Mouse (Mus musculus): Measurements from ENCODE around the gene Flnb.

The Flnb gene

DNA sequence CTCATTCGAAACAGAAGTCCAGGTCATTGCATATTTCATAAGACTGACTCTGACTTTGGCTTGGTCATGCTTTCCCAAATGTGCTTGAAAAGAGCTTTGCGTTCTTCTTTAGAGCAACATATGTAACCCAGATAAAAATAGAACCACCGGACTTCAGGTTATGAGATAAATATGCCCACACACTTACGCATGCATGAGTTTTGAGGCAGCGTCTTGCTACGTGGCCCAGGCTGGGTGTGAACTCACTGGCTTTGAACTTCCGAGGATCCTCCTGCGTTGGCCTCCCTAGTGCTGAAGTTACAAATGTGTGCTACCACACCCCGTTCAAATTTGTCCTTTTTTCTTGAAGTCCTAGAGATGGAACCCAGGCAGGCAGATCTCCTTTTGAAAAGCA lies 46.7 kb downstream of the Flnb start:
- DNase-seq, result no peak

DNA sequence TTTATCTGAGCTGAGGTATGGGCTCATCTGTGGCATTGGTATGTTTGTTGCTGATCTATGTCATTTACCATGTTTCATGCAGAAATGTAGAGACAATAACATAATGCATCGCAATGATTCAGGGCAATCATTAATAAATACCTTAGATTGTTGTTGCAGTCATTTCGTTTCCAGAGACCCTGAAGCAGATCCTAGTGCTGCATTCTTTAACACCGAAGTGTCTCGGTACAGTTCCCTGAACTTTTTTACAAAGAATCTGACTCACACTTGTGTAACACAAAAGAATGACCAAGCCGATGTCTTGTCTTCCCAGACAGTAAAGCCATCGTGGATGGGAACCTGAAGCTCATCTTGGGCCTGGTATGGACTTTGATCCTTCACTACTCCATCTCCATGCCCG lies 49.5 kb downstream of the Flnb start:
- no peak for DNase-seq

DNA sequence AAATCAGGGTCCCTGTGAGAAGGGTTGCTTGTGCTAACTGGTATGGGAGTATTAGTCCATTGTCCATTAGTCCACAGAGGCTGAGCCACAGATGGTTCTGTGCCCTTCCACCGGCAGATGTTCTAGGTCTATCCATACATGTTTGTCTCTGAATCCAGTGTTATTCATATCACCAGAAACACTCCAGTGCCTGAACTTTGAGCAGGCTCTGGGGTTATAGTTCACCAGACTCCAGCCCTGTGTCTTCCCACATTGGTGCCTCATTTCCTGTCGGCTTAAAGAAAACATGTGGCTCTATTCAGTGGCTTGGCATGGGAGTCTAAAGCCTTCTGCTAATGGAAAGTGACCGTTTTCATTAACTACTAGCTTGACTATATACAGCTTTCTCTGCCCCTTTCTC lies 50.1 kb downstream of the Flnb start:
- no peak for DNase-seq

DNA sequence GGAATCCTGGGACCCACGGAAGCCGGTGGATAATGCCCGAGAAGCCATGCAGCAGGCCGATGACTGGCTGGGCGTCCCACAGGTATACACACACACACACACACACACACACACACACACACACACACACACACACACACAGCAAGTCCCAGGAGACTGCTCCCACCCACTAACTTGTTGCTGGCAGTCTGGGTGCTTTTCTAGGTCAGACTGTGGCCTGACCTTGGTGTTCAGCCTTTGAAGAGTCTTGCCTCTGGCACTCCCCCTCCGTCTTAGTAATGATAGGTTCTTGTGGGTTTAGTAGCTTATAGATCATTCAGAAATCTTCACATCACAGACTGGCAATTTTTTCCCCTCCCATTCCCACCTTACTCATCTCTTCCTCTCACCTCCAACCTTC lies 52.0 kb downstream of the Flnb start:
- DNase-seq, result no peak

DNA sequence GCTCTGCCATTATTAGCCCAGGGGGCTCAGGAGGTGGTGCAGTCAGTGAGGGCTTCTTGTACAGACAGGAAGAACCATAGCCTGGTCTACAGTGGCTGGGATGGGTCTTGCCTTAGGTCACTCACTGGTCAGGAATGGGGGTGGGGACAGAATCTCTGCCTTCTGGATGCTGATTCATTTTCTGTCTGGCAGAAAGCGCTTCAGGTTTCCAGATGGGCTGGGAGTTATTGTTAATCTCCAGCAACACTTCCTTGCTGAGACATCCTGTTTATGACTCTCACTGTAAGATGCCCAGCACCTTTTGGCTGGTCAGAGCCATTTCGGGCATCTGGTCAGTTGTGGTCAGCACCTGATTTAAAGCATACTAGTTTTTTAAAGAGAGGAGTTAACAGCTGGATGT lies 55.8 kb downstream of the Flnb start:
- no peak for DNase-seq

DNA sequence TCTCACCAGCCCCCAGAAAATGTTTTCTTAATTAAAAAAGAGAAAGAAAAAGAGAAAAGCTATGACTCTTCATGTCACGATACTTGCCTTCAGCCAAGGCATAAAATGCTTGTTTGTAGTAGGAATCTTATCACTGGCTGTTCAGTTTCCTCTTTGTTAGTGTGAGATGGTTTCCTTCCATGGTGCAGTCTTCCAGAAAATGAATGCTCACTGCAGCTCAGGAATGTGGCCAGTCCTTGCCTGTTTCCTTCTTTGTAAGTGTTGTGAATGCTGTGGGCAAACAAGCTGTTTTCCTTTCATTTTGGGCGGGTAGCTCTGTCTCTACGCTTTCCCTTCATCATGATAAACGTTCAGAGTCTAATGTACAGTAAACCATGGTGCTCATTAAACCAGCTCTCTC lies 56.7 kb downstream of the Flnb start:
- DNase-seq, result no peak

DNA sequence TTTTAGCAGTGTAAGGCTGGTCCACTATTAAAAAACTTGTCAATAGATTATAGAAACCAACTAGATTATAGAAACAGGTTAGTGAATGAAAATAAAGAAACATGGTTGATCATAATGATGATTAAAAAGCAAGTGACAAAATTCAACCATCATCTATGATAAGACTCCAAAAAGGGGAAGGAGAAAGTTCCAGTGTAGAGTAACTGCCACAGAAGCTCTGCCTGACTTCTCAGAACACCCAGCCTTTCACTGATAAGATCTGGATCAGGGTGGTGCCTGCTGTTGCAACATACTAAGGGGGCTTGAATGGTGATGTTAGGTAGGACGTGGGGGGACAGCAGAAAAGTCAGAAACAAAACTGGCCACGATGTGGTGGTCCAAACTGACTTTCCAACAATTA lies 60.2 kb downstream of the Flnb start:
- DNase-seq, result no peak

DNA sequence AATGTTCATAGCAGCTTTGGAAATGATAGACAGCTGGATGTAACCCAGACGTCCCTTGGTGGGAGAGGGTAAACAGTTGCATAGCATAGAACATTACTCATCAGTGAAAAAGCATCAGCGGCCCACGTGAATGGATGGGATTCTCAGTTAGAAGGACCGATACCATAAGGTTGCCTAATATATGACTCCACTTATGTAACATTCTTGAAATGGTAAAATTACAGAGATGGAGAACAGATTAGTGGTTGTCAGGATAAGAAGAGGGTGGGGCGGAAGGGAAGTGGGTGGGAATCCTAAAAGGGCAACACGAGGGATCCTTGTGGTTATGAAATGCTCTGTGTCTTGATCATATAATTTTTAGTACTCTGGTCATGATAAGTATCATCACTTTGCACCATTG lies 62.6 kb downstream of the Flnb start:
- no peak for DNase-seq

DNA sequence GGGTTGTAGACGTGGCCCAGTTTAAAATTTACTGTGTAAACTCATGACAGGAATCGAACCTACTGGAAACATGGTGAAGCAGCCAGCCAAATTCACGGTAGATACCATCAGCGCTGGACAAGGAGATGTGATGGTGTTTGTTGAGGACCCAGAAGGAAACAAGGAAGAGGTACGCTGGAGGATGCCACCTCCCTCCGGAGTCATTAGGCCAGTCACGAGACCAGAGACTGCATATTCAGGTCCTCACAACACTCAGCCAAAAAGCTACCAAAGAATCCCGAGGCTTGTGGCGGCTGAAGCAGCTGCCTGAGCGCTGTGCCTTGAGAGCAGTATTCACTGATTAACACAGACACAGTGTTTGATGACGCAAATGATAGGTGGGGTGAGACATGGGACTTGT lies 63.8 kb downstream of the Flnb start:
- no peak for DNase-seq

DNA sequence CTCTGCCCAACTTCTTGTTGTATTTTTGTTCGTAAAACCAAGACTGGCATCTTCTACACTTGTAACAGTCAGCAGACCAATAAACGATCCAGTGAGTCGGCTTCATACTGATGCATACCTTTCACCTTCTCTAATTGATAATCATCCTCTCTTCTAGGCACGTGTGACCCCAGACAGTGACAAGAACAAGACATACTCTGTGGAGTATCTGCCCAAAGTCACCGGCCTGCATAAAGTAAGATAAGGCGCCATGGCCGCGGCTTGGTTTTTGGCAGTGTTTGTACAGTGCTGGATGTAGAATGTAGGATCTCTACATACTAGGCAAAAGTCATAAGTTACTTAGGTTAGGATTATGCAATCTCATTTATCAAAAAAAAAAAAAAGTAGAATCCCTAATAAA lies 64.3 kb downstream of the Flnb start:
- DNase-seq, result no peak

DNA sequence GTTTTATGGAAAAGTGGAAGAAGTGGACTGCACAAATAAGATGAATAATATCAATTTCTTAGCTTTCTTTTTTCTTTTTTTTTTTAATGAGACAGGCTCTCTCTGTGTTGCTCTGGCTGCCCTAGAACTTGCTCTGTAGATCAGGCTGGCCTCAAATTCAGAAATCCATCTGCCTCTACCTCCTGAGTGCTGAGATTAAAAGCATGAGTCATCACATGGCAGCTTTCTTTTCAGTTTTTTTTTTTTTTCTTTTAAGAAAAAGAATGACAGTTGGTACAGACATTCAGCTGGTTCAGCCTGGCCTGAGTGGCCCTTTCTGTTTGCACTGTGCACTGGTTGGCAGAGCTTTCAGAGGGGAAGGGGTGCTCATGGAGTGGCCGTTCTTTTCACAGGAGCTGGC lies 66.4 kb downstream of the Flnb start:
- no peak for DNase-seq

DNA sequence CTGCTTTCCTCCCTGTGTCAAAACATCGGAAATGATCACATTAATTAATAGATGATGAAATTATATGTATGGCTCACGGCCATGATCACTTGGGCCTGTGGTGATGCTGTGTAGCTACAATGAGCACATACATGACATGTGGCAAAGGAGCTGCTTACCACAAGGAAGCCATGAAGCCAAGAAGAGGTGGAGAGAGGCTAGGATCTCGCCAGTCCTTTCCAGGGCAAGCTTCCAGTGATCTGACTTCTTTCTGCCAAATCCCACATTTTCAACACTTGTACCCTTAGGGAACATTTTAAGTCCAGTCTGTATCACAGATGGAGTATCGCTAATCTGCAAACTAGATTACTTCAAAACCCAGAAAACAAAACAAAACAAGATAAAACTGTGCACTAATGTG lies 67.1 kb downstream of the Flnb start:
- DNase-seq, result no peak

DNA sequence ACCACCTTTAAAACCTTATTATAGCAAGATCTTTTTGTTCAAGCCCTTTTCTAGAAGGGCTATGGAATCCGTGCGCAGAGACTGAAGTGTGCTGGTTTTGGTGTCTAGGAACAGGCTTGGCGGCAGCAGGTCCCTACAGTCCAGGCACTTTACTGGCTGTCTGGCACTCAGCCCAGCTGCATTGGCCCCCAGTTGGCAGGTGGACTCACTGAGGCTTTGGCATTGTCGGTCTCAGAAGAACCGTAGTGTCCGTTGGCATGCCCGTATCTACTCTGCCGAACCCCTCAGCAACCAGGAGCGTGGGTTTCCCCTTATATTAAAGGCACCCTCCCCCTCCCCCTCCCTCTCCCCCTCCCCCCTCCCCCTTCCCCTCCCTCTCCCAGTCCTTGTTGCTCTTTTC lies 67.8 kb downstream of the Flnb start:
- no peak for DNase-seq

DNA sequence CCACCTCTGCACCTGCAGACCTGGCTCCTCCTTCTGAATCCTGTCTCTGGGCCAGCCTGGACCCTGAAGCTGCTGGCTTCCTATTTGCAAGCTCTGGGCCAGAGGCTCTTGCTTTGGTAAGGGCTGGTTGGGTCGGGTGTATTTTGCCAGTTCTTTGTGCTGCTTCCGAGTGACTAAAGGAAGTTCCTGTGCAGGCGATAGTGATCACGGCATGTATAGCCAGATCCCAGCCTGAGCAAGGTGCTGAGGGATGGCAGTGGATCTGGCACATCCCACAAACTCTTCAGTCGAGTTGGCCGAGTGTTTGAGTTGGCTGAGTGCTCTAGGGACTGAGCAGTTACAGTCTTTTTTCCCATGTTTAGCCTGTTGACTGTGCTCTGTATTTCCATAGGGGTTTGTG lies 68.3 kb downstream of the Flnb start:
- DNase-seq, result no peak

DNA sequence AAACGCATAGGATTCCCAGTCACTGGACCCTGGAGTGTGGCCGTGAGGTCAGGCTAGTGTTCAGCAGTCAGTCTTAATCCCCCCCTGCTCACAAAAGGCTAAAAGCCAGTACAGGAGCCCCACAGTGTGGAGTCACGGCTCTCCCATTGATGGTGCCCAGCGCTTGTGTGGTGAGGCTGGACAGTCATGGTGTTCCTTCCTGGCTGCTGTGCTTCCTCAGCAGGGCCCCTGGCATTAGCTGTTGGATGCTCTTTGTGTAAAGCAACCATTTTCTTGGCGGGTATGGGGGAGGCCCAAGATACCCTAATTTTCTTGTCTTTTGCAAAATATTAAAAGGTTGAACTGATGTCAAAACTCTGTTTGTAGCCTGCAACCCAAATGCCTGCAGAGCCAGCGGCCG lies 69.4 kb downstream of the Flnb start:
- no peak for DNase-seq

DNA sequence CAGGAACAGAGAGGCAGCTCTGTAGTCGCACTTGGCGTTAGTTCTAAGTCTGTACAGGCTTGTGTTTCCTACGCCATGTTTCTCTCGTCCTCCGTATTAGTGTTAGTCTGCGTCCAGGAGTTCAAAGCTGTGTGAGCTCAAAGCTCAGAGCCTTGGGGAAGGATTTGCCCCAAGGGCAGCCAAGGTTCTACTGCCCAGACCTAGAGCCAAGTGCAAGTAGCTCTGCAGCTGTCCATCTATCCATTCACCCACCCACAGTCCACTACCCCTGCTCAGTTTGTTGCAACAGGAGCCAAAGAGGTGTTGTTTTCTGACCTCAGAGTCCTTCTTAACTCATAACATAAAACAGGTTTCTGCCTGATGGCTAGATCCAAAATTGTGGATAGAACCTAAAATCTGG lies 70.5 kb downstream of the Flnb start:
- DNase-seq, result no peak

DNA sequence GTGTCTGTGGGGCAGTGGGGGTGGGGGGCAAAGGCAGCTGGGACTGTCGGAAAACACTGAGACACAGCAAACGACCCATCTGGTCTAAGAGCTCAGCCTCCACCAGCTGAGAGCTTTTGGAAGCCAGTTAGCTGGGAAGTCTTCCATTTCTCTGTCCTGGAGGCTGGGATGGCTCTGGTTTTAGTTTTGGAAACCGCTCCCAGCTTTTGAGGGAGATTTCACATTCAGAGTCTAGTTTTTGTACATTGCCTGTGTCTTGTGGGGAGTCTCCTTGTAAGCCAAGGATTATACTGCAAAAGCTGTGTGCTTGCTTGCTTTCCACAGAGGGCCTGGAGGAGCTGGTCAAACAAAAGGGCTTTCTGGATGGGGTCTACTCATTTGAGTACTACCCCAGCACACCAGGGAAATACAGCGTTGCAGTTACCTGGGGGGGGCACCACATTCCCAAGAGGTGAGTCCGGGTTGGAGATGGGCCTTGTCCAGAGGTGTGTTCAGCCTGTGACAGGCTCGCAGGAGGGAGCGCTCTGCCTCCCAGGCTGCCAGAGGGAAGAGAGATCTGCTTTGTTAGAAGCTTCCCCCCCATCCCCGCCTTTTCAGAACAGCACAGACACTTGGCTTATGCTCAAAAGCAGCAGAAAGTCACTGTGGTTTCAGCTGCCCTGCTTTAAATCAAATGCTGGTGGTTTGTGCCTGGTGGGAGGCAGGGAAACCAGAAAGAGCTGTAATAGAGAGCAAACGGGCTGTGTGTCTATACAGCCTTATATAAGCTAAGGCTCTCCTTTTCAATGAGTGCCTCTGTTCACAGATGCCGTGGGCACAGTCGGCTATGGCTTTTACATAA lies 71.3 kb downstream of the Flnb start:
- peak; percentile 35 for DNase-seq

DNA sequence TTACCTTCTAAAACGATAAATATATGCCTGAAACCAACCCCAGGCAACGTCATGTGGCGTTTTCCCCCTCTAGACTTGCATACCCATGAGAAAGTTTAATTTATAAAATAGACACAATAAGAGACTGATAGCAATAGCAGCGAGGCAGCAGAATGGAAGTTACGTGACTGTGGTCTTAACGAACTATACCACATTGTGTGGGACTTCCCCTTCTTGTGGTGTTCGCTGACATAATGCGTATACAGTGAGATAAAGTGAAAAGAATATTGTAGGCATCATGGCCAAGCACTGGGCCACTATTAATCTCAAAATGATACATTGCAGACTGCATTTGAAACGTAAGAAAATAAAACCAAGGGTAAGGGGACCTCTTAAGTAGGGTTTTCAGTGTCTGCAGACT lies 72.1 kb downstream of the Flnb start:
- DNase-seq, result no peak

DNA sequence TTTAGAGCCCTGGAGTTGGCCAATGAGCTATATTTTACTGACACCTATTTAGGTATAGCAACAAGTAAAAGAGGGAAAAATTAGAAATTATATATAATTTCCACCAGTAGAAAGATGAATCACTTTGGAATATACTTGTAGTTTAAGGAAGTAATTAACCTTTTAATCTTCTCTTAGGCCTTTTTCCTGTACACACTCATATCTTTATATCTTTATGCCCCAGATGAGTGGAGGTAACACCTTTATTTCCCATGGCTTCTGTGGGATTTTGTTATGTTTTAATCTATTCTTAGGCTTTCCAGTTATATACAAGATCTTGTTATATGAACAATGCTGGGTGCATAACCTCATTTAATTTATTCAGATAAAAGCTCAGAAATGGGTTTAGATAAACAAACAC lies 73.6 kb downstream of the Flnb start:
- DNase-seq, result no peak

DNA sequence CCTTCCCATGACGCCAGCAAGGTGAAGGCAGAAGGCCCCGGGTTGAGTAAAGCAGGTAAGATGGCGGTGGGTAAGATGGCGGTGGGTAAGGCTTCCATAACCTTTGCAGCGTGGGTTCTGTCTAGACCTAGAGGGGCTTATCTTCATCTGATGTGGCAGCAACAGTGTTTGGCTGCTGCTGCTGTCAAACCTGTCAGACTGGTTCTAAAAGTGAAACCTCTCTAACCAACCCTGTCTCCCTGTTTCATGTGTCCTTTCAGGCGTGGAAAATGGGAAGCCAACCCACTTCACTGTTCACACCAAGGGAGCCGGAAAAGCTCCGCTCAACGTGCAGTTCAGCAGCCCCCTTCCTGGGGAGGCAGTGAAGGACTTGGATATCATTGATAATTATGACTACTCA lies 78.4 kb downstream of the Flnb start:
- no peak for DNase-seq

DNA sequence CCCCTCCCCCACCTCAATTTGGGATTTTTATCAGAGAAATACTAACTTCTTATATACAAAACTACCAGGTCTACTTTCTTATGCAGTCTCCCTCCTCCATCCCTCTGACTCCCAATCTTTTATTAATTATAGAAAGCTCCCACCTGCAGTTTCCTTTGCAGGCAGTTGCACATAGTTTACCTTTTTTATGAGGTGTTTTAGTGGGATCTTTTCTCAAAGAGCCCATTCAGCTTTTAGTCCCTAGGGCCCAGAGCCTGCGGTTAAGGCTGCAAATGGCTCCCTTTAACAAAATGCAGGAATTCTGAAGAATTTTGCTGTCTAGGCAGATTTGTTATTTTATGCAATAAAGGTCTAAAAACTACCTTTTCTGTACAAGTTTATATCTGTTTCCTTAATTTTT lies 78.9 kb downstream of the Flnb start:
- DNase-seq, result no peak

DNA sequence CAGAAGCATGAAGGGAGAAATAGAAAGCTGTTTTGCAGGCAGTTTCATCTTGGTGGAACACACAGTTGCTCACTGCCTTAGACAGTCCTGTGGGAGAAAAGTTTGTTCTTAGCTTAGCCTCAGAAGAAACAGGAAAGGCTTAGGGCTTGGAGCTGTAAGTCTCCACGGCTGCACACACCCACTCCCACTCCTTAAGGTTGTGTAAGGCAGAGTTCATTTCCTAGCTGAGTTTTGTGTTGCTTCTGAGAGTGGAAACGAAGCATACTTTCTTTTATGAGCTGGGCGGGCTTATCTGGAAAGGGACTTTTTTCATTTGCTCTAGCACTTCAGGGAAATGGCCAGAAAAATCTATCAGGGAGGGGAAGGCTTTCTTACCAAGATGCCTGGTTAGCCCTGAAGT lies 82.2 kb downstream of the Flnb start:
- no peak for DNase-seq

DNA sequence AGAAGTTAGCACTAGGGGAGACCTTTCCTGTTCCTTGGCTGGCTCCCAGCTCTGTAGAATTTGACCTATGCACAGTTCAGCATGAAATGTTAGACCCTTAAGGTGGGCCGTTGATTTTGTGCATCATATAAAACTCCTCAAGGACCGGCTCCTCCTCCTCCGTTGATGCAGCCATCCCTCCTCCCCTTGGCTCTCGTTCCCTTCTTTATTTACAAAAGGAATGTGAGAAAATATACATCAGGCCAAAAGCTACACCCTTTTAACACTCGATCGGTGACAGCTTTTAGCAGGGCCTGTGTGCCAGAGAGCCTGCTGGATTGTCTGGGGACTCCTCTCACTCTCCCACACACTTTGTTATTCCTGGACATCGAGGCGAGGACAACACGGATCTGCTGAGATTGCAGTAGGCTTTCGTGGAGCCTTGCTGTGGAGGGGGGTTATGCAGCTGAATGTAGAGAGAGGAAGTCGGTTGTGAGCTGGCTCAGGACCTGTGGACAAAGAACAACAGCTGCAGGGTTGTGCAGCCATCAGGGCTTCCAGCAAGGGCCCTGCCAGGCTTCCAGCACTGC lies 82.8 kb downstream of the Flnb start:
- DNase-seq, result no peak

DNA sequence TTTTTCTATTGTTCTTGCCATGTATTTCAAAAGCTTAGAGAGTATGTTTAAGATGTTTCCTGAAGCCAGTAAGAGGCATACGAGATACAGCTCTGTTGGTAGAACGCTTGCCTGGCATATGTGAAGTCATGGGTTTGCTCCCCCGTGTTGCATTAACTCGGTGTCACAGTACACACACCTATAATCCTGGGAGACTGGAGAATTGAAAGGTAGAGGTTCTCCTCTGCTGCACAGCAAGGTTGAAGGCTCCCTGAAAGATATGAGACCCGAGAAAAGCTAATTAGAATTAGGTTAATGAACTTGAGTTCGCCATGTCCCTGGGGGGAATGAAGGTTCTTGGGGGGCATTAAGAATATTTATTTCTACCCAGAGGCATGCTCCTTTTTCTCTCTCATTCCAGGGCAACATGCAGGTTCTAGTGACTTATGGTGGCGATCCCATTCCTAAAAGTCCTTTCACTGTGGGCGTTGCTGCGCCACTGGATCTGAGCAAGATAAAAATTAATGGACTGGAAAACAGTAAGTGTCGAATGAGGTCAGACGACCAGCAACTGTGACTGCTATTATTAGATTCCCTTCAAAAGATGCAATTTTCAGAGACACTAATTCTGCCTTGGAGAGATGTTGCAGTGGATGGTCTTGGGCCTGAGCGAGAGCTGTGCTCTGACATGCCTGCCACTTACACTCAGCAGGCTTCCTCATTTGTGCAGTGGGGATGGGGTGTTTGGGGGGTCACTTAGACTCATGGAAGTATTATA lies 83.9 kb downstream of the Flnb start:
- DNase-seq, result no peak

Data from cerebellum, adult 11-12 months (tissue).